Mouse (Mus musculus) liver, adult 2 months (tissue): Measurements from ENCODE around the gene Adh5. TPM values are rescaled to one million over a fixed set of nuclear protein-coding genes. Genes with fewer than 3 reads are reported as not detected.
"Not testable (repeated sequence)": the region's sequence is repeated elsewhere in the genome, so short reads cannot be mapped to it uniquely, and the experiment has no call there.

Source experiments
- DNase-seq: peaks from one replicate; pipeline ENCODE4 v3.0.0-alpha.2; 2011; ENCODE audit warnings: low read depth, low spot score; ENCODE audit errors: extremely low read depth
- H3K27ac ChIP-seq: fragments of 200-500 bp; replicated peaks from 2 replicates; pipeline ENCODE4 v1.5.1; 2012; ENCODE audit warnings: low read depth, mild to moderate bottlenecking, control low read depth, inconsistent platforms, low read length; ENCODE audit not compliant: insufficient read depth
- H3K27me3 ChIP-seq: fragments of 200-500 bp; 2 replicates; pipeline ENCODE4 v1.6.1; 2012; ENCODE audit warnings: mild to moderate bottlenecking, moderate library complexity, low read length, inconsistent platforms; ENCODE audit not compliant: control insufficient read depth, insufficient read depth
- H3K36me3 ChIP-seq: fragments of 200-500 bp; 2 replicates; pipeline ENCODE4 v1.6.1; 2012; ENCODE audit warnings: low read length, inconsistent platforms; ENCODE audit not compliant: control insufficient read depth, insufficient read depth
- H3K4me1 ChIP-seq: fragments of 200-500 bp; 2 replicates; pipeline ENCODE4 v1.6.1; 2011; ENCODE audit warnings: low read length; ENCODE audit not compliant: control insufficient read depth, insufficient read depth
- H3K4me3 ChIP-seq: fragments of 200-500 bp; 2 replicates; pipeline ENCODE4 v1.5.1; 2011; ENCODE audit warnings: low read depth, mild to moderate bottlenecking, control low read depth, low read length, moderate library complexity; ENCODE audit not compliant: insufficient read depth
- H3K79me2 ChIP-seq: fragments of 200-500 bp; 2 replicates; pipeline ENCODE4 v1.6.1; 2012; ENCODE audit warnings: inconsistent platforms, mild to moderate bottlenecking, low read length, moderate library complexity; ENCODE audit not compliant: control insufficient read depth, insufficient read depth
- H3K9ac ChIP-seq: fragments of 200-500 bp; 2 replicates; pipeline ENCODE4 v1.6.1; 2012; ENCODE audit warnings: low read depth, mild to moderate bottlenecking, control low read depth, inconsistent platforms, low read length
- CTCF ChIP-seq: fragments of 200-500 bp; IDR thresholded peaks from 2 replicates; pipeline ENCODE4 v1.5.1; 2011; ENCODE audit warnings: low read depth, low read length, control low read depth
- POLR2A ChIP-seq: fragments of 200-500 bp; IDR thresholded peaks from 2 replicates; pipeline ENCODE4 v1.6.1; 2011; ENCODE audit warnings: low read length, control low read depth; ENCODE audit not compliant: insufficient read depth; ENCODE audit errors: extremely low read depth
- WGBS: fragments of 180-500 bp; shearing (Covaris S2); methylation state at CpG from one replicate; pipeline ENCODE4 v1.1.7; 2018; 5-methylcytosine and 5-hydroxymethylcytosine counted together
- polyA plus RNA-seq: library from polyadenylated mRNA; depleted of rRNA; stranded (reverse); fragments of >200 nt; gene quantifications from 2 replicates; pipeline ENCODE4 v1.2.3, GENCODE M21; 2012
- total RNA-seq: library from RNA; depleted of rRNA; stranded (reverse); fragments of >200 nt; gene quantifications from 2 replicates; pipeline ENCODE4 v1.2.3, GENCODE M21; 2014

Adh5 gene
- total and polyA plus RNA-seq, 2 experiments = 144 to 567 TPM

DNA sequence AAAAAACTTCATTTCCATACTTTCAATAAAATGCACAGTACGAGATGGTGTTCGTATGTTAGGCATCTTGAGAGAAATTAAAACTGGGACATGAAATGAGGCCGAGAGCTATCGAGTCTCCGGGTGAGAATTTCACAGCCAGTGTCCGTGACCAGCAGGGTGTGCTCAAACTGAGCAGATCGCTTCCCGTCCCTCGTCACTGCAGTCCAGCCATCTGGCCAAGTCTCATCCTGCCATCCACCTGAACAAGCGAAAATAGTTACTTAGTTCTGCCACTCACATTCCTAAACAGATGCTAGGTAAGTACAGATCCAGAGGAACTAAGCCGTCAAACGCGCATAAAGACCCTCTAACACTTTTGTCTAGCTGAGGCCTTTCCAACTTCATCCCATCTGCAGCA lies 17.4 kb downstream of the Adh5 start:
- Histone ChIP-seq H3K36me3 (peaks cover 47% of the 10 kb centered on the region), H3K4me1 (no peaks in the 10 kb centered on the region)
- WGBS = 94% methylated on average over 13 of the region's 13 CpGs

GRCm38 (mm10) chr3:138461832-138462231 lies 18.9 kb downstream of the Adh5 start:
- DNase-seq = no peak
- H3K36me3 ChIP-seq = peaks cover 48% of the 10 kb centered on the region
- H3K79me2 ChIP-seq = no peaks in the 10 kb centered on the region
- H3K27ac ChIP-seq = no peak overlapping the region
- no peaks in the 10 kb centered on the region for H3K27me3 ChIP-seq
- H3K9ac ChIP-seq = no peak overlapping the region
- TF ChIP-seq POLR2A (no peak), CTCF (no peak)
- no peaks in the 10 kb centered on the region for H3K4me1 ChIP-seq
- 93% methylated on average over 3 of the region's 3 CpGs for WGBS
- no peak overlapping the region for H3K4me3 ChIP-seq

More for the DNA sequence above, 17.4 kb downstream of the Adh5 start:
- Histone ChIP-seq H3K27ac (no peak overlapping the region), H3K4me3 (no peak overlapping the region), H3K27me3 (no peaks in the 10 kb centered on the region), H3K79me2 (no peaks in the 10 kb centered on the region), H3K9ac (no peak overlapping the region)
- DNase-seq = no peak
- TF ChIP-seq POLR2A (no peak), CTCF (peak; percentile 32; the same call in 1 of the 2 replicates)

DNA sequence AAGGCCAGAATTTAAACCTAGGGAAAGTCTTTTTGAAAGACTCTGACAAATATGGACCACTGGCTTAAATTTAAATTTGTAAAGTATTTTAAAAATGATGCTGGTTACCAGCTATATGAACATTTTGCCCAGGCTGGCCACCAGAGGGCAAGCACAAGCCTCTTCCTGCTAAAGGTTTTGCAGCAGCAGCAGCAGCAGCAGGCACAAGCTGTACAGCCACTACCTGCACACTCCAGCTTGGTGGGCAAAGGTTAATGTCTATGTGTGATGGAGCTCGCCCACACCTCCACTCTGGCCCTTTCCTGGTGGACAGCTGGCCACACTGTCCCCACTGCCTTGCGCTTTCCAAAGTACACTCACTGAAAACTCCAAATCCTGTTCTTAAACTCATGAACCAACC lies 20.2 kb downstream of the Adh5 start:
- H3K4me3 ChIP-seq = no peak overlapping the region
- 46% methylated on average over 2 of the region's 2 CpGs for WGBS
- H3K4me1 ChIP-seq = no peaks in the 10 kb centered on the region
- peak; percentile 70 for TF ChIP-seq CTCF
- TF ChIP-seq POLR2A = no peak
- no peak overlapping the region for H3K27ac ChIP-seq
- no peak overlapping the region for H3K9ac ChIP-seq
- no peaks in the 10 kb centered on the region for H3K79me2 ChIP-seq
- H3K27me3 ChIP-seq = no peaks in the 10 kb centered on the region
- H3K36me3 ChIP-seq = peaks cover 55% of the 10 kb centered on the region
- peak; percentile 47 for DNase-seq

DNA sequence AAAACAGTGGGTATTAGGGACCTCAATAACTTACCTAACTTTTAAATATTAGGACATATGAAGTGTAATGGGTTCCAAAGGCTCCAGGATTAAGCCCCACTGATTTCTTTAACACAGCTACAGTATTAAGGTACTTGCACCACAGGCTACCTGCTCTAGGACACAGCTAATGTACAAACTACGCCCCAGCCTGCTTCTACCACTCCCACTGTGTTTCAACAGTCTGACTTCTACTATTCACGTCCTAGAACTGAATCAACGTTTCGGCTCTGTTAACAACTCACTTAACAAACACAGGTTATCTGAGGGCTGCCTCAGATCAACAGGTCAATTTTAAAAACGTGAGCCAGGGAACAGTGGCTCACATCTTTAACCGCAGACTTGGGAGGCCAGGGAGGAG lies 20.9 kb downstream of the Adh5 start:
- TF ChIP-seq POLR2A (no peak), CTCF (no peak)
- H3K4me3 ChIP-seq = no peak overlapping the region
- H3K9ac ChIP-seq = no peak overlapping the region
- H3K27me3 ChIP-seq = no peaks in the 10 kb centered on the region
- H3K27ac ChIP-seq = no peak overlapping the region
- WGBS = 26% methylated on average over 6 of the region's 6 CpGs
- no peak for DNase-seq
- H3K4me1 ChIP-seq = no peaks in the 10 kb centered on the region
- no peaks in the 10 kb centered on the region for H3K79me2 ChIP-seq
- peaks cover 54% of the 10 kb centered on the region for H3K36me3 ChIP-seq

DNA sequence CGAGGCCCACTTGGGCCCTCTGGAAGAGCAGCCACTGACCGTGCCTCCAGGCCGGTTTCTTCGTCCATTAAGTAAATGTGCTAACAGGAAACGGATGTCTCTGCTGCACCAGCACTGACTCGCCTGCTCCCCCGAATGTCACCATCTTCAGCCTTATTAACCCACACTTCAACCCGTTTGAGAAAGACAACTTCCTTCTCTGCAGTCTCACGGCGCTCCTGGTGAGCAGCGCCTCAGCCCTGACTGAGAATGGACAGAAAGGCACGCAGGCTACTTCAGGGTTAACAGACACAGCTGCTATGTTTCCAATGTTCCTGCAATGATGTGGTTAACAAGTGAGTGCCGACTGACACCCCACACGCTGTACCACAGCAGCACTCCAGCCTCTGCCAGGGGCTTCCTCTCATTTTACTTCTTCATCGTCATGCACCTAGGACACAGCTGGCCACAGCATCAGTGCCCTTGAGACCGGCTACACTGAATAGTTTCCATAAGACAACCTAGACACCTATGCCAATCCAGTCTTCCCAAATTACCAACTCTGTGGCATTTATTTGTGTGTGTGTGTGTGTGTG lies 21.8 kb downstream of the Adh5 start:
- Histone ChIP-seq H3K27me3 (no peaks in the 10 kb centered on the region), H3K4me3 (no peak overlapping the region), H3K4me1 (no peaks in the 10 kb centered on the region), H3K36me3 (peaks cover 52% of the 10 kb centered on the region), H3K79me2 (no peaks in the 10 kb centered on the region), H3K9ac (no peak overlapping the region), H3K27ac (no peak overlapping the region)
- DNase-seq = no peak
- TF ChIP-seq POLR2A (no peak), CTCF (no peak)
- 86% methylated on average over 16 of the region's 16 CpGs for WGBS

DNA sequence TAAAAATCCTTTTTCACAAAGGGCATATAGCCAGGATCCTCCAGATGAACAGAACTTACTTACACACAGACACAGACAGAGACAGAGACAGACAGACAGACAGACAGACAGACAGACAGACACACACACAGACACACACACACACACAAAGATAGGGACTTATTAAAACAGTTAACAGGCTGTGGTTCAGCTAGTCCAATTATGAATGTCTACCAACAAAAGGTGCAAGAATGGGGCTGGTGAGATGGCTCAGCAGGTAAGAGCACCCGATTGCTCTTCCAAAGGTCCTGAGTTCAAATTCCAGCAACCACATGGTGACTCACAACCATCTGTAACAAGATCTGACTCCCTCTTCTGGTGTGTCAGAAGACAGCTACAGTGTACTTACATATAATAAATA lies 23.8 kb downstream of the Adh5 start:
- H3K4me3 ChIP-seq, DNase-seq, H3K27ac ChIP-seq, H3K4me1 ChIP-seq, H3K9ac ChIP-seq, H3K79me2 ChIP-seq, H3K27me3 ChIP-seq: not testable (repeated sequence)
- H3K36me3 ChIP-seq = peaks cover 44% of the 10 kb centered on the region
- 66% methylated on average over 1 of the region's 1 CpGs for WGBS
